Mouse (Mus musculus): Measurements from ENCODE around the gene S100a6.

S100a6 gene

GRCm38 (mm10) chr3:90629298-90629697, 16.6 kb downstream of the S100a6 start:
- no peak for DNase-seq

GRCm38 (mm10) chr3:90631984-90632383, 19.3 kb downstream of the S100a6 start:
- no peak for DNase-seq

GRCm38 (mm10) chr3:90638511-90639275, 26.0 kb downstream of the S100a6 start:
- DNase-seq = no peak

- peak; percentile 70 for DNase-seq
Observed at GRCm38 (mm10) chr3:90639511-90640154, 27.0 kb downstream of the S100a6 start.

- DNase-seq = no peak
Observed at GRCm38 (mm10) chr3:90640981-90641380, 28.3 kb downstream of the S100a6 start.

- DNase-seq = peak; percentile 65
Observed at GRCm38 (mm10) chr3:90644220-90644619, 31.5 kb downstream of the S100a6 start.

- no peak for DNase-seq
Observed at GRCm38 (mm10) chr3:90647291-90647690, 34.6 kb downstream of the S100a6 start.

- DNase-seq = no peak
Observed at GRCm38 (mm10) chr3:90648981-90649380, 36.3 kb downstream of the S100a6 start.

- DNase-seq = no peak
Observed at GRCm38 (mm10) chr3:90649832-90650231, 37.1 kb downstream of the S100a6 start.

- peak; percentile 60 for DNase-seq
Observed at GRCm38 (mm10) chr3:90652878-90653508, 40.3 kb downstream of the S100a6 start.

GRCm38 (mm10) chr3:90653717-90654116, 41.0 kb downstream of the S100a6 start, which contains the start of gene S100a7a:
Gene S100a7a (plus strand): TSS chr3:90654017.
- no peak for DNase-seq

GRCm38 (mm10) chr3:90657405-90657804, 44.7 kb downstream of the S100a6 start:
- DNase-seq = peak; percentile 7

GRCm38 (mm10) chr3:90659364-90660044, 46.8 kb downstream of the S100a6 start:
- DNase-seq = no peak

- DNase-seq = no peak
Observed at GRCm38 (mm10) chr3:90664219-90664618, 51.5 kb downstream of the S100a6 start.

- DNase-seq = no peak
Observed at GRCm38 (mm10) chr3:90668846-90669245, 56.2 kb downstream of the S100a6 start, which contains the start of gene S100a8. Gene S100a8 (plus strand): TSS chr3:90668978.
